Mouse (Mus musculus) activated CD4-positive, CD25-positive, alpha-beta regulatory T cell, adult 4 months (primary cell): Measurements from ENCODE around the gene Crebrf. TPM values are rescaled to one million over a fixed set of nuclear protein-coding genes. Genes with fewer than 3 reads are reported as not detected.

Source experiments
- ATAC-seq: one replicate; pipeline ENCODE4 v1.8.0; 2017
- polyA plus RNA-seq, 2 experiments: library from polyadenylated mRNA; unstranded; fragments of 100-300 nt; shearing (Covaris generic); gene quantifications; one replicate each; pipeline ENCODE4 v1.2.1; 2017

The Crebrf gene
- polyA plus RNA-seq, 2 experiments from 2014 or later: 31.2 to 37.5 TPM

GRCm38 (mm10) chr17:26779471-26779870, 64.0 kb downstream of the Crebrf start:
- ATAC-seq: no peak

- peak; percentile 65 for ATAC-seq
These were observed 65.5 kb downstream of the Crebrf start, which contains the start of gene Bnip1 for GRCm38 (mm10) chr17:26780750-26781571. Bnip1 (plus strand) TSS chr17:26781066.

GRCm38 (mm10) chr17:26781610-26782043, 66.2 kb downstream of the Crebrf start:
- ATAC-seq: no peak

GRCm38 (mm10) chr17:26784525-26784924, 69.1 kb downstream of the Crebrf start:
- no peak for ATAC-seq

- ATAC-seq: no peak
These were observed 71.1 kb downstream of the Crebrf start for GRCm38 (mm10) chr17:26786586-26786985.

GRCm38 (mm10) chr17:26788986-26789385, 73.5 kb downstream of the Crebrf start:
- no peak for ATAC-seq

- ATAC-seq: no peak
These were observed 74.2 kb downstream of the Crebrf start for GRCm38 (mm10) chr17:26789460-26790268.

- ATAC-seq: no peak
These were observed 75.1 kb downstream of the Crebrf start for GRCm38 (mm10) chr17:26790269-26791214.

GRCm38 (mm10) chr17:26791580-26791979, 76.1 kb downstream of the Crebrf start:
- no peak for ATAC-seq

- no peak for ATAC-seq
These were observed 76.6 kb downstream of the Crebrf start for GRCm38 (mm10) chr17:26792096-26792495.

- no peak for ATAC-seq
These were observed 77.8 kb downstream of the Crebrf start for GRCm38 (mm10) chr17:26793068-26793765.

- peak; percentile 32 for ATAC-seq
These were observed 79.3 kb downstream of the Crebrf start for GRCm38 (mm10) chr17:26794744-26795143.

GRCm38 (mm10) chr17:26795386-26795785, 79.9 kb downstream of the Crebrf start:
- ATAC-seq: no peak

- no peak for ATAC-seq
These were observed 82.1 kb downstream of the Crebrf start for GRCm38 (mm10) chr17:26797379-26798128.

GRCm38 (mm10) chr17:26802886-26803285, 87.4 kb downstream of the Crebrf start:
- ATAC-seq: no peak

GRCm38 (mm10) chr17:26812607-26813006, 97.2 kb downstream of the Crebrf start:
- no peak for ATAC-seq

GRCm38 (mm10) chr17:26813497-26813896, 98.0 kb downstream of the Crebrf start:
- no peak for ATAC-seq

- no peak for ATAC-seq
These were observed 101.4 kb downstream of the Crebrf start for GRCm38 (mm10) chr17:26816810-26817209.

- no peak for ATAC-seq
These were observed 102.3 kb downstream of the Crebrf start for GRCm38 (mm10) chr17:26817776-26818175.

- ATAC-seq: no peak
These were observed 110.7 kb downstream of the Crebrf start for GRCm38 (mm10) chr17:26826131-26826530.
